Mouse (Mus musculus): ENCODE measurements around the gene Cenpw.

Cenpw gene

DNA sequence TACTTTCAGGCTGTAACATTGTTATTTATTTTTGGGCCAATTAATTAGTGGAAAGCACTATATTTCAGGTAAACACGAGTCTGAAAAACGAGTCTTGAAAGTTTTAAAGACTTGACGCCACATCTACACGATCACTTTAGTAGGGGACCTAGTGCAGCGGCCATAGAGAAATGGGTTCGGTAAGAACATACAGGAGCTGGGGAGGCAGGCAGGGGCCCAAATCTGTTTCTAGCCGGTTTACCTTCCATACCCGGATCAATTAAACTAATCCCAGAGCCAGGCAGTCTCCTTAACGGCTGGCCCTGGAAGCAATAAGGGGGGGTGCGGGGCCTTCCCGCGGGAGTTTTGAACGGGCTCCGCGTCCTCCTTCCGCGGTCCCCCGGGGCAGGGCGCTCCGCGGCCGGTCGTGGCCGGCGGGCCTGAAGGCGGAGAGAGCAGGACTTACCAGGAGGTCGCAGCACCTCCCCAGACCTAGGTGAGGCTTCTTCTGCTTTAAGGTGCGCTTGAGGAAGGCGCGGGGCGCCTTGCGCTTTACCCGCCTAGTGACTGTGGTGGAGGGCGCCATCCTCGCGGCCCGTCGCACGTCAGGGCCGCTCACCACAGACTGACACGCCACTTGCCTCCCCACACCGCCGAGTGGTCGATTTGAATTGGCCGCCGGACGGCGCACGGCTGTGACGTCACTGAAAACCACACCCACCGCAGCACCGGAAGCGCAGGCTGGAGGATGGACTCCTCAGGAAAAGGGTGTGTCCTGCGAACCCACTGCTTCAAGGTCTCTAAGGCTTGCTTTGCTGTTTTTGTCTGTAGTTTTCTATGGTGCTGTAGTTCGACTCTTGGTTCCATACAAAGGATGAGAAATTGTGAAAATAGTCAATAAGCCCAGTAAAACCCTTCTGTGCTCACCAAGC is at the start of gene Cenpw:
Cenpw (minus strand) TSS at position 645 of the 911 bp plus-strand sequence.
- peak; percentile 97 for DNase-seq (ENCODE audit: low read depth)

DNA sequence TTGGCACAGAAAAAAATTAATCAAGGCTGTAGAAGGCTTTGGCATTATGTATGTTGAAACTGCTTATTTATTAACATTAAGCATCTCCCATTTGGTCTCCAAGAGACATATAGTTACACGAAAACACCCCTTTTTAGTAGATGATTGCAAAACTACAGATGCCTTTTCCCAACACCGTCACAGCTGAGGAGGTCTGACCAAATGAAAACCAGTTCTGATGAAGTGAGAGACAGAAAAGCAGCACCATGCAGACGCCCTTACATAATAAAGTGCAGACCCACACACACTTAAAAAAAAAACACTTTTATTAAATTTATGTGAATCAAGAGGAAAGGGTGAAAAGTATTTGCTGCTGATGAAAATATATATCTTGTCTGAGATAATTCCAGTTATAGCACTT is 49.3 kb upstream of the Cenpw start:
- no peak for DNase-seq (ENCODE audit: low read depth)

DNA sequence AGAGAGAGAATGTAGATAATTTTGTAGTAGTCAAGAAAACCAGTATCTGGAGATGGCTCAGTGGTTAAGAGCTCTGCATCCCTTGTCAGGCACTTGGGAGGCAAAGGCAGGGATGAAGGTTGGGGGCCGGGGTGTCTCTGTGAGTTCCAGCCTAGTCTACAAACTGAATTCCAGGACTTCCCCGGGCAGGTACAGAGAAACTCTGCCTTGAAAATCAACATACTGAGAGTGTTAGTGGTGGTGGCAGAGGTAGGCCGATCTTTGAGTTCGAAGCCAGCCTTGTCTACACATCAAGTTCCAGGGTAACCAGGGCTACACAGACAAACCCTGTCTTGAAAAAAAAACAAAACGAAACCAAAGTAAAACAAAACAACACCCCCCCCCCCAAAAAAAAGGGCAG is 859 bp downstream of the Cenpw start:
- DNase-seq (ENCODE audit: low read depth): peak; percentile 29

DNA sequence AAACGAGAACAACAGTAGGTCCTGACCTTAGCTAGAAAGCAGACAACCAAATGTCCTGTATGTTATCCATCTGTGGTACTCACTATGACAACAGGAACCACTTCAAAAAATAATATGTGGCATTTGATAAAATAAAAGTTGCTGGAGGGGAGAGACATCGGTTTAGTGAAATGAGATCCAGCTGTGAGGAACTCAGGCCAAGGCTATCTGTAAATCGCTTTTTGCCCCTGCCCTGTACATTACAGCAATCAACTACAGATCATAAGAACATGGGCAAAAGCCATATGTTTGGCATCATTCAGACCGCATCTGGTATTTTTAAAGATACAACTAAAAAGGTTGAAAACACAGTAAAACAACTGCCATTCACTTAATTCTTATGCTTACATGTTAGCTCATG is 32.7 kb downstream of the Cenpw start:
- DNase-seq (ENCODE audit: low read depth): no peak
